Mouse (Mus musculus) gastrocnemius, adult 2 months (tissue): ENCODE measurements around the gene Krtap4-1. TPM values are rescaled to one million over a fixed set of nuclear protein-coding genes. Genes with fewer than 3 reads are reported as not detected.
"Not testable (repeated sequence)": the region's sequence is repeated elsewhere in the genome, so short reads cannot be mapped to it uniquely, and the experiment has no call there.

Source experiments
- DNase-seq: peaks from one replicate; pipeline ENCODE4 v3.0.0; 2022
- H3K27ac ChIP-seq: fragments of 200-600 bp; 2 replicates; pipeline ENCODE4 v1.8.1; 2022; ENCODE audit warnings: mild to moderate bottlenecking
- H3K4me3 ChIP-seq: fragments of 200-600 bp; 2 replicates; pipeline ENCODE4 v1.8.1; 2022; ENCODE audit warnings: mild to moderate bottlenecking, moderate library complexity
- CTCF ChIP-seq: fragments of 200-600 bp; IDR thresholded peaks from 2 replicates; pipeline ENCODE4 v1.8.1; 2022; ENCODE audit warnings: antibody characterized with exemption, mild to moderate bottlenecking, moderate library complexity
- intact Hi-C: fragments of 180-260 bp; cut with DNase I; formaldehyde crosslinking; loops from one replicate; pipeline ENCODE4 v1.15.1; 2025
- total RNA-seq, 2 experiments: library from RNA; stranded (reverse); gene quantifications; 2 replicates each; pipeline ENCODE4 v1.2.3; 2021

The Krtap4-1 gene
- total RNA-seq, 2 experiments from 2014 or later = not detected

GRCm38 (mm10) chr11:99630890-99631289, 2.9 kb upstream of the Krtap4-1 start:
- no peak overlapping the region for H3K27ac ChIP-seq
- H3K4me3 ChIP-seq = no peak overlapping the region
- no peak for DNase-seq
- intact Hi-C loops = no loop called here
- TF ChIP-seq CTCF = no peak

DNA sequence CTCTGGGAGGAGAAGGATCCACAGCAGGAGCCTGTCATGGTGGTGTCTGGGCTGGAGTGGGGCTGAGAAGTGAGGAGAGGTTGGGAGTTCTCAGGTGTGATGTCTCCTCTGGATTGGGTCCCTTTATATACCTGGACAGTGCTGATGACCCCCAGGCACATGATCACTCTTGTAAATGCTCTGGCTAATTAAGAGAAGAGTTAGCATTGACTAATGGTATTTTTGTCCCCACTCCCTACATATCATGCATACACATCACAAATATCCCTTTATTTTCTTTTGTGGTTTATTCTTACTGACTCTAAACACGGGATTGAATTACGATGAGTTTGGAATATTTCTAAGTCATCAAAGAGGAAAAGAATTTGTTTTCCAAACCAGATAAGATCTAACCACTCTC, 7.7 kb downstream of the Krtap4-1 start, which contains the start of gene Gm11562:
Gm11562 (minus strand) TSS at position 101 of the 400 bp plus-strand sequence.
- no peak for TF ChIP-seq CTCF
- no peak within 1 kb of the TSS for H3K27ac ChIP-seq
- no peak within 1 kb of the TSS for H3K4me3 ChIP-seq
- DNase-seq = no peak
- intact Hi-C loops = no loop called here

DNA sequence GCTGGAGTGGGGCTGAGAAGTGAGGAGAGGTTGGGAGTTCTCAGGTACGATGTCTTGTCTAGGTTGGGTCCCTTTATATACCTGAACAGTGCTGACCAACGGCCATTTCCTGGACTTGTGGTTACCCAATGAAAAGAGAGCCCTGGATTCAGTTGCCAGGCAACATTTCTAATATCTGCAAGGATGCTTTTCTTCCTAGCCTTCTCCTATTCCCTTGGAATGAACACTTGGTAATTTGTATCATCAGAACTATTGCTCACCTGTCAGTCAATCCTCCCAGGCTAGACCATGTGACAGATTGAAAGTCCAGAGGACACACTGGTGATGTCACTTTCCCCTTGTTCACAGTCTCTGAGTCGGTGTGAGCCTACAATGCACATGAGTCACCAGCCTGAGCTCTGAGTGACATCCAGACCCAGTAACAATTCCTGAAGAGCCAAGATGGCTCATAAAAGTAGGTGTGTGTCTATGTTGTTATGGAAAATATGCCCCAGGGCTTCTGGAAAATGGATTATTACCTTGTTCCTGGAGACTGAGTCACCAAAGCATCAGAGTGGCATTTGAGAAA, 13.2 kb downstream of the Krtap4-1 start, which contains the start of gene Krtap2-4:
Krtap2-4 (minus strand) TSS at position 51 of the 568 bp plus-strand sequence.
- H3K27ac ChIP-seq = no peak within 1 kb of the TSS
- TF ChIP-seq CTCF = no peak
- DNase-seq = no peak
- intact Hi-C loops = no loop called here
- no peak within 1 kb of the TSS for H3K4me3 ChIP-seq

- H3K4me3 ChIP-seq, DNase-seq, H3K27ac ChIP-seq, intact Hi-C loops: not testable (repeated sequence)
Measured at GRCm38 (mm10) chr11:99610089-99610488, 17.9 kb downstream of the Krtap4-1 start, which contains the start of gene Gm11937. Gene Gm11937 (minus strand): TSS chr11:99610189.

GRCm38 (mm10) chr11:99609126-99609525, 18.9 kb downstream of the Krtap4-1 start:
- no peak for TF ChIP-seq CTCF
- Histone ChIP-seq H3K4me3 (no peak overlapping the region), H3K27ac (no peak overlapping the region)
- DNase-seq = no peak
- intact Hi-C loops = no loop called here

DNA sequence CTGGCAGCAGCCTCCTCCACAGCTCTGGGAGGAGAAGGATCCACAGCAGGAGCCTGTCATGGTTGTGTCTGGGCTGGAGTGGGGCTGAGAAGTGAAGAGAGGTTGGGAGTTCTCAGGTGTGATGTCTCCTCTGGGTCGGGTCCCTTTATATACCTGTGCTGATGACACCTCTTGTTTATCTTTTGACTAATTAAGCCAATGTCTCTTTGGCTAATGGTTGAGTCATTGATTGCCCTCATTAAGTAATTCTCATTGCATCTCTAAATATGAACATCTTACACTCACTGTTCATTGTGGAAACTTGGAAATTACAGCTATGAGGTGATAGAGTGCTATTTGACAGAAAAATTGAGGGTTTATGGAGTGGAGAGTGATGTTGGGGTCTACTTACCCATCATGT, 24.8 kb downstream of the Krtap4-1 start, which contains the start of gene Gm11938:
Gm11938 (minus strand) TSS at position 101 of the 400 bp plus-strand sequence.
- H3K27ac ChIP-seq, intact Hi-C loops, DNase-seq, H3K4me3 ChIP-seq: not testable (repeated sequence)

DNA sequence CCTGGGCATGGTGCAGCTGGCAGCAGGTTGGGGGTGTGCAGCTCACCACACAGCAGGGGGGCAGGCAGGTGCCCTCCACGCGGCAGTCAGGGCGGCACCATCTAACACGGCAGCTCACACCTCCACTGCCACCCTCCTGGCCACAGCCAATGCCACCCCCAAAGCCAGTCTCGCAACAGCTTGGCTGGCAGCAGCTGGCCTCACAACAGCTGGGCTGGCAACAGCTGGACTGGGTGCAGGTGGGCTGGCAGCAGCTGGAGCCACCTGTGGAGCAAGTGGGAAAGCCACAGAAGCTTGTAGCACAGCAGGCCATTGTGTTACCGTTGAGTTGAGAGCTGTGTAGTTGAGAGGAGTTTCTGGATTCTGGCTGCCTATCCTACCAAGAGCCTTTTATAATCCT, 30.3 kb downstream of the Krtap4-1 start, which contains the start of gene Krtap9-3:
Krtap9-3 (minus strand) TSS at position 364 of the 400 bp plus-strand sequence.
- intact Hi-C loops, H3K4me3 ChIP-seq, DNase-seq, H3K27ac ChIP-seq: not testable (repeated sequence)

DNA sequence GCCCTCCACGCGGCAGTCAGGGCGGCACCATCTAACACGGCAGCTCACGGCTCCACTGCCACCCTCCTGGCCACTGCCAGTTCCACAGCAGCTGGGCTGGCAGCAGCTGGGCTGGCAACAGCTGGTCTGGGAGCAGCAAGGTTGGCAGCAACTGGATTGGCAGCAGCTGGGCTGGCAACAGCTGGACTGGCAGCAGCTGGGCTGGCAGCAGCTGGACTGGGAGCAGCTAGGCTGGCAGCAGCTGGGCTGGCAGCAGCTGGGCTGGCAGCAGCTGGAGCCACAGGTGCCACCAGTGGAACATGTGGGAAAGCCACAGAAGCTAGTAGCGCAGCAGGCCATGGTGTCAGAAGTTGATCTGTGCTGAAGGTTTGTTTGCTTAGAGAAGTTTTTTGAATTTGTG, 37.1 kb downstream of the Krtap4-1 start, which contains the start of gene Krtap1-3:
Krtap1-3 (minus strand) TSS at position 359 of the 400 bp plus-strand sequence.
- no peak for TF ChIP-seq CTCF
- Histone ChIP-seq H3K4me3 (no peak within 1 kb of the TSS), H3K27ac (no peak within 1 kb of the TSS)
- intact Hi-C loops = no loop called here
- DNase-seq = no peak

- no peak for TF ChIP-seq CTCF
Measured at GRCm38 (mm10) chr11:99585096-99585495, 42.9 kb downstream of the Krtap4-1 start.

DNA sequence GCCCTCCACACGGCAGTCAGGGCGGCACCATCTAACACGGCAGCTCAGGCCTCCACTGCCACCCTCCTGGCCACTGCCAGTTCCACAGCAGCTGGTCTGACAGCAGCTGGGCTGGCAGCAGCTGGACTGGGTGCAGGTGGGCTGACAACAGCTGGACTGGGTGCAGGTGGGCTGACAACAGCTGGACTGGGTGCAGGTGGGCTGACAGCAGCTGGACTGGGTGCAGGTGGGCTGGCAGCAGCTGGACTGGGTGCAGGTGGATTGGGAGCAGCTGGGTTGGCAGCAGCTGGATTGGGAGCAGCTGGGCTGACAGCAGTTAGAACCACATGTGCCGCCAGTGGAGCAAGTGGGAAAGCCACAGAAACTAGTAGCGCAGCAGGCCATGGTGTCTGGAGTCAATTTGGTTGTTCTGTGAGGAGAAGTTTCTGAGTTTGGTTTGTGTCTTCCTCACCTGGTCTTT, 44.8 kb downstream of the Krtap4-1 start, which contains the start of gene Krtap1-4:
Krtap1-4 (minus strand) TSS at position 410 of the 460 bp plus-strand sequence.
- H3K4me3 ChIP-seq = no peak within 1 kb of the TSS
- TF ChIP-seq CTCF = no peak
- DNase-seq = no peak
- no peak within 1 kb of the TSS for H3K27ac ChIP-seq
- intact Hi-C loops = no loop called here

More at GRCm38 (mm10) chr11:99585096-99585495, 42.9 kb downstream of the Krtap4-1 start:
- intact Hi-C loops = no loop called here
- Histone ChIP-seq H3K27ac (no peak overlapping the region), H3K4me3 (no peak overlapping the region)
- no peak for DNase-seq

- no peak for DNase-seq
- TF ChIP-seq CTCF = no peak
- Histone ChIP-seq H3K27ac (no peak overlapping the region), H3K4me3 (no peak overlapping the region)
- intact Hi-C loops = no loop called here
Measured at GRCm38 (mm10) chr11:99581564-99581963, 46.5 kb downstream of the Krtap4-1 start.

DNA sequence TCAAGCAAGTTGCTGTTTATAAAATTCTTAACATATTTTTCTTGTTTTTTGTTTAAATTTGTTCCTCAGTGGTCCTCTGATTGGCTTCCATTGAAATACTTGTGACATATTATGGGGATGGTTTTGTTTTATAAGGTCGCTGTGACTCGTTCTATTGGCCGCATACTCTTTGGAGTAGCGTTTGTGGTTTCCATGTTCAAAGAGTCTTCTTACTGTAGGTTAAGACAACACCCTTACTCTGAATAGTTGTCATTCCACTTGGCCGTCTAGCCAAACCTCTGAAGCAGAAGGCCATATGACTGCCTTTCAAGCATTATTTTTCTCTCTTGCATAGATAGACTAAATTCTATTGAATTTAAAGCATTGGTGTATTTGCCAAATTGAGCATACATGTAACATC, 47.0 kb downstream of the Krtap4-1 start:
- no peak for TF ChIP-seq CTCF
- H3K4me3 ChIP-seq = no peak overlapping the region
- intact Hi-C loops = no loop called here
- DNase-seq = no peak
- no peak overlapping the region for H3K27ac ChIP-seq

DNA sequence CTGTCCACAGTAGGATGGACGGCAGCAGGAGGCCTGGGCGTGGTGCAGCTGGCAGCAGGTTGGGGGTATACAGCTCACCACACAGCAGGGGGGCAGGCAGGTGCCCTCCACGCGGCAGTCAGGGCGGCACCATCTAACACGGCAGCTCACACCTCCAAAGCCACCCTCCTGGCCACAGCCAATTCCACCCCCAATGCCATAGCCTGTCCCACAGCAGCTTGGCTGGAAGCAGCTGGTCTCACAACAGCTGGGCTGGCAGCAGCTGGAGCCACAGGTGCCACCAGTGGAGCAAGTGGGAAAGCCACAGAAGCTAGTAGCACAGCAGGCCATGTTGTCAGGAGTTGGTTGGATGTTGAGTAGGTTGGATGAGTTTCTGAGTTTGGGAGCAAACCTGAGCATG, 47.4 kb downstream of the Krtap4-1 start, which contains the start of gene Krtap1-5:
Krtap1-5 (minus strand) TSS at position 381 of the 400 bp plus-strand sequence.
- no peak for TF ChIP-seq CTCF
- DNase-seq = no peak

More for the DNA sequence above, 47.4 kb downstream of the Krtap4-1 start, which contains the start of gene Krtap1-5:
- H3K27ac ChIP-seq = no peak within 1 kb of the TSS
- no peak within 1 kb of the TSS for H3K4me3 ChIP-seq
- intact Hi-C loops = no loop called here

Other genes starting within 250 kb of the Krtap4-1 start
- gene Krt10, start 238.9 kb downstream of the Krtap4-1 start, total RNA-seq = 1 to 10 TPM; 3.7 TPM
- gene Krt12, start 206.0 kb downstream of the Krtap4-1 start, total RNA-seq = not detected
- gene Krt20, start 190.1 kb downstream of the Krtap4-1 start, total RNA-seq = not detected
- gene Krt23, start 135.1 kb downstream of the Krtap4-1 start, total RNA-seq = not detected
- gene Krt39, start 106.9 kb downstream of the Krtap4-1 start, total RNA-seq = not detected
- gene Krt40, start 85.1 kb downstream of the Krtap4-1 start, total RNA-seq = not detected
- not detected for gene Krtap3-3, start 77.4 kb downstream of the Krtap4-1 start, total RNA-seq
- gene Krtap3-2, start 71.4 kb downstream of the Krtap4-1 start, total RNA-seq = not detected
- not detected for gene Gm11939, start 68.8 kb downstream of the Krtap4-1 start, total RNA-seq
- gene Krtap3-1, start 61.6 kb downstream of the Krtap4-1 start, total RNA-seq = not detected
- gene Krtap1-5, start 47.2 kb downstream of the Krtap4-1 start, total RNA-seq = not detected
- gene Krtap1-4, start 44.6 kb downstream of the Krtap4-1 start, total RNA-seq = not detected
- not detected for gene Krtap1-3, start 36.9 kb downstream of the Krtap4-1 start, total RNA-seq
- gene Krtap9-3, start 30.1 kb downstream of the Krtap4-1 start, total RNA-seq = not detected
- gene Gm11938, start 24.9 kb downstream of the Krtap4-1 start, total RNA-seq = not detected
- gene Gm11937, start 18.0 kb downstream of the Krtap4-1 start, total RNA-seq = not detected
- gene Krtap2-4, start 13.4 kb downstream of the Krtap4-1 start, total RNA-seq = not detected
- not detected for gene Gm11562, start 7.8 kb downstream of the Krtap4-1 start, total RNA-seq
- gene Krtap4-2, start 6.8 kb upstream of the Krtap4-1 start, total RNA-seq = not detected
- not detected for gene Krtap4-7, start 15.9 kb upstream of the Krtap4-1 start, total RNA-seq
- not detected for gene Gm11555, start 22.0 kb upstream of the Krtap4-1 start, total RNA-seq
- gene Gm11563, start 30.7 kb upstream of the Krtap4-1 start, total RNA-seq = not detected
- not detected for gene Krtap4-6, start 37.7 kb upstream of the Krtap4-1 start, total RNA-seq
- not detected for gene Gm14190, start 62.5 kb upstream of the Krtap4-1 start, total RNA-seq
- gene Gm14180, start 106.1 kb upstream of the Krtap4-1 start, total RNA-seq = not detected
- not detected for gene Gm11595, start 144.7 kb upstream of the Krtap4-1 start, total RNA-seq
- gene Krtap4-8, start 152.5 kb upstream of the Krtap4-1 start, total RNA-seq = not detected
- gene Krtap4-9, start 157.0 kb upstream of the Krtap4-1 start, total RNA-seq = not detected
- not detected for gene Gm11596, start 165.2 kb upstream of the Krtap4-1 start, total RNA-seq
- not detected for gene Gm11569, start 170.7 kb upstream of the Krtap4-1 start, total RNA-seq
- gene Gm11554, start 176.2 kb upstream of the Krtap4-1 start, total RNA-seq = not detected
- not detected for gene Krtap4-13, start 181.7 kb upstream of the Krtap4-1 start, total RNA-seq
- gene Gm11564, start 187.4 kb upstream of the Krtap4-1 start, total RNA-seq = not detected
- not detected for gene 2300003K06Rik, start 209.8 kb upstream of the Krtap4-1 start, total RNA-seq
- gene Krtap4-16, start 223.4 kb upstream of the Krtap4-1 start, total RNA-seq = not detected
- not detected for gene Gm11568, start 229.7 kb upstream of the Krtap4-1 start, total RNA-seq
- gene Gm11559, start 236.2 kb upstream of the Krtap4-1 start, total RNA-seq = not detected
- gene Krtap9-1, start 245.2 kb upstream of the Krtap4-1 start, total RNA-seq = not detected